In the genomic region with DNA sequence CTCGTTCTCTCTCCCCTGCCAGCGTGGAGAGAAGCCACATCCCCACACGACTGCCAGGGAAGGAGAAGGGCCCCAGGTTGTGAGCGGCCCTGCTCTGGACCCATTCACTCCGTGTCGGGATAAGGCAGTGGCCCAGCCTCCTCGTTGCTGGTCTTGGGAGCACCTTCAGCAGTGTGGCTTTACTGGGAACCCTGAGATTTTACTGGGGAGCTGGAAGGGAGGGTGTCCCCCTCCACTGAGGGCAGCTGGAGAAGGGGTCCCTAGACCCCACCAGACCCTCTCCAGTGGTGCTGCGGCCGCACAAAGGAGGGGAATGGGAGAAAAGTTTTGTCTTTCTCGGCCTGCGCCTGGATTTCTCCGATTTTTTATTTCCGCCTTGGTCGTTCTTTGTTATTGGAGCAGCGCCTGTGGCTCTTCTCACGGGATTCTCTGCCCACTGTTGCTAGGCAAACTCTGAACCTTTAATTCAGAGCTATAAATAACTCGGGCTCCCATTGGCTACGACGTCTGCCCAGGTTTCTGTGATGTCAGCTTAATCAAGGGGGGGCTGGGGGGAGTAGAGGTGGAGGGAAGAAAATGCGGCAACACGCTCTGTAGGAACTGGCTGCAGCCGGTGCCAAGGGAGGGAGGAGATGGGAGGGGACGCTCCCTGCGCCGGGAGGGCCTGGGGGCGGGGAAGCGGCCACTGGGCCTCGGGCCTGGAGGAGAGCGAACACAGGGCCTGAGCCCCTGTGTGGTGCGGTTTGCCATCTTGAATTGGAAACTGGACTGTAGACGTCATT, we compare ENCODE assay signal across 9 mouse cellular contexts. TPM values are rescaled to one million over a fixed set of nuclear protein-coding genes. Genes with fewer than 3 reads are reported as not detected.
DNase-seq lines count a peak whose midpoint lies in the region; ATAC-seq lines count a peak whose summit lies in the region.
"Had no signal": no experiment of that assay in that cellular context is flagged by ENCODE, and none has a peak within 500 bp of the region (broad histone marks: within the 10 kb centered on the region; RNA-seq: fewer than 3 reads in every experiment).

No protein-coding gene starts in this region.

- intact Hi-C loops in heart, postnatal 10 days (cut with DNase I): loop anchor here (2.0 to 5.0 kb wide), 2 partner anchors 113 to 312 kb away; no protein-coding TSS in a partner anchor

- peaks cover 41% of the 10 kb centered on the region for H3K36me3 ChIP-seq in forebrain, embryonic 13.5 days (ENCODE audit: poor library complexity, severe bottlenecking)

- H3K4me2 ChIP-seq in forebrain, embryonic 13.5 days: peak overlapping the region; percentile 93

- peak overlapping the region; percentile 100 for H3K27ac ChIP-seq in forebrain, embryonic 13.5 days
- H3K27ac ChIP-seq: macrophage had no signal

- H3K9ac ChIP-seq in forebrain, embryonic 13.5 days: peak overlapping the region; percentile 99

- ATAC-seq in cerebellum, adult (ENCODE audit: insufficient number of reproducible peaks, low FRiP score, low TSS enrichment): peak; percentile 68
- peak; percentile 77 for ATAC-seq in forebrain, embryonic 13.5 days
- ATAC-seq in neutrophil, adult 5-6 weeks (ENCODE audit: extremely low read depth, insufficient number of reproducible peaks, low FRiP score, poor library complexity, severe bottlenecking): peak; percentile 31; the same call in 1 of the 2 replicates

- peak; percentile 98 for DNase-seq in ES-CJ7 (ENCODE audit: low read depth, low spot score)
- peak; percentile 92 to 93 for DNase-seq in heart, postnatal 10 days
- DNase-seq in large intestine, adult 2 months (ENCODE audit: low read depth, low spot score): peak; percentile 95
- peak; percentile 89 to 94 for DNase-seq in lung, adult 18-20 months
- DNase-seq in testis, postnatal 14 days (ENCODE audit: low spot score): peak; percentile 88

- H3K27me3 ChIP-seq in forebrain, embryonic 13.5 days: no peaks in the 10 kb centered on the region

- WGBS in forebrain, embryonic 13.5 days: 1% methylated on average over 31 of the region's 31 CpGs
- 2% methylated on average over 31 of the region's 31 CpGs for WGBS in large intestine, adult 2 months

- peaks cover 26% of the 10 kb centered on the region for H3K4me1 ChIP-seq in forebrain, embryonic 13.5 days

- H3K9me3 ChIP-seq in forebrain, embryonic 13.5 days (replicated peaks): no peaks in the 10 kb centered on the region

- H3K4me3 ChIP-seq in forebrain, embryonic 13.5 days: peak overlapping the region; percentile 72

RNA-seq across cellular contexts. Expression of a gene that starts 51.1 kb away (rescaled TPM):
- polyA plus RNA-seq in forebrain, embryonic 13.5 days (2015; fragmentation: Nextera tagmentation; extraction: Ambion mirVana): 75.8 and 76.8 TPM in 2 replicates
- total RNA-seq in heart, postnatal 10 days (2021): 1 to 10 TPM in 1 of 2 experiments, under 1 TPM in 1; 0.37 to 1.8 TPM
- polyA plus RNA-seq in large intestine, adult 2 months (2012; rRNA removed): 1.0 and 1.3 TPM in 2 replicates
- total RNA-seq in neutrophil, adult 5-6 weeks (2017): 2.1 and 4.0 TPM in 2 replicates
- polyA plus RNA-seq: macrophage had no signal

Comparison
In these comparisons a context has a peak if more than half of its experiments do, and no peak if none do; other contexts are left out.
1. Peak in every context shown above with its lines: DNase-seq, ATAC-seq, H3K4me3 ChIP-seq and H3K27ac ChIP-seq.